Mouse (Mus musculus) lung, postnatal 0 days (tissue): ENCODE measurements around the gene Keap1.

Experiments
- CTCF ChIP-seq: IDR thresholded peaks from 2 replicates; pipeline ENCODE4 v1.5.1; 2016; ENCODE audit warnings: antibody characterized with exemption, mild to moderate bottlenecking
- EP300 ChIP-seq: IDR thresholded peaks from 2 replicates; pipeline ENCODE4 v1.6.1; 2016; ENCODE audit warnings: antibody characterized with exemption, mild to moderate bottlenecking, control low read depth

DNA sequence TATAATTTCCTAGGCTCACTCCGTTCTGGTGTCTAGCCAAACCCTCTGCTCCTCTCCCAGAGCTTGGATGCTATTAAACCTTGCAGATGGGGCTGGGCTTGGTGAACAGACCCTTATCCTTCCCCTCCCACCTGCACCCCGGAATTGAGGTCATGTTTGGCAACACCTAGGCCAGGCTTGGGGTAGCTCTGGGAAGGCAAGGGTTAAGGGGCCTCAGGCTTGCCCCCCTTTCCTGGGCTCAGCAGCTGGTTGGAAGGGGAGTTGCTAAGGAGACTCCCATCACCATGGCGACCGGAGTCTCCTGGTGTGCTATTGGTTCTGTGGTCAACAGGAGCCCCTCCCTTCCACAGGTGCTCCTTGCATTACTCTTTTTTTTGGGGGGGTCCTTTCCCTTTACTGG is 41.2 kb downstream of the Keap1 start:
- TF ChIP-seq CTCF: no peak
- TF ChIP-seq EP300: no peak
